Mouse (Mus musculus) embryonic fibroblast, embryonic 13.5 days (primary cell): Measurements from ENCODE around the gene Snph. TPM values are rescaled to one million over a fixed set of nuclear protein-coding genes. Genes with fewer than 3 reads are reported as not detected.

Experiments used
- H3K27ac ChIP-seq: 2 replicates; pipeline ENCODE4 v1.5.1; 2012; ENCODE audit warnings: low read length, control low read depth, inconsistent platforms; ENCODE audit not compliant: insufficient read depth
- H3K4me1 ChIP-seq: 2 replicates; pipeline ENCODE4 v1.6.1; 2011; ENCODE audit warnings: low read length; ENCODE audit not compliant: control insufficient read depth, insufficient read depth
- H3K4me3 ChIP-seq: 2 replicates; pipeline ENCODE4 v1.5.1; 2011; ENCODE audit warnings: mild to moderate bottlenecking, control low read depth, low read length; ENCODE audit not compliant: insufficient read depth
- CTCF ChIP-seq: IDR thresholded peaks from 2 replicates; pipeline ENCODE4 v1.5.1; 2011; ENCODE audit warnings: mild to moderate bottlenecking, control low read depth, low read length, moderate library complexity, borderline replicate concordance; ENCODE audit not compliant: insufficient read depth
- POLR2A ChIP-seq: IDR thresholded peaks from 2 replicates; pipeline ENCODE4 v1.6.1; 2011; ENCODE audit warnings: low read depth, mild to moderate bottlenecking, control low read depth, low read length, moderate library complexity
- polyA plus RNA-seq: library from polyadenylated mRNA; stranded (reverse); fragments of >200 nt; gene quantifications from 2 replicates; pipeline ENCODE4 v1.2.4, GENCODE M21; 2011; ENCODE audit warnings: low read depth; ENCODE audit not compliant: missing spikeins, insufficient read length

Snph gene
- polyA plus RNA-seq, 1 experiment = 0.44 TPM

DNA sequence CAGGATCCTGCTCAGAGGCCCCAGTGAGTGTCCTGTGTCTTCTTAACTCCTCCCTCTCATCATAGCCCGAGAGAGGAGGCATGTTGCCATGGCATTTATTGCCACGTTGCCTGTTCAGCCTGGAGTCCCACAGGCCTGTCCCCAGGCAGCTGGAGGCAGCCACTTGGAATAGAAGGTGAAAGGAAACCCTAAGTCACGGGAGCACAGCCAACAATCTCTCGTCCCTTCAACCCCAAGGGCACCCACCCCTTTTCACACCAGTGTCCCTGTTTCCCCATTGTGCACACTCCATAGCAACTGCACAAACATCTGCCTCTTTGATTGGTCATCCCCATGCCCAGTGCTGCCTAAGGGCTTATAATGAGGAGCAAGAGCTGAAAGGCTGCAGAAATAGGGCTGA is 28.8 kb downstream of the Snph start:
- Histone ChIP-seq H3K27ac (no peak overlapping the region), H3K4me1 (no peaks in the 10 kb centered on the region), H3K4me3 (no peak overlapping the region)
- no peak for TF ChIP-seq POLR2A
- TF ChIP-seq CTCF = no peak

DNA sequence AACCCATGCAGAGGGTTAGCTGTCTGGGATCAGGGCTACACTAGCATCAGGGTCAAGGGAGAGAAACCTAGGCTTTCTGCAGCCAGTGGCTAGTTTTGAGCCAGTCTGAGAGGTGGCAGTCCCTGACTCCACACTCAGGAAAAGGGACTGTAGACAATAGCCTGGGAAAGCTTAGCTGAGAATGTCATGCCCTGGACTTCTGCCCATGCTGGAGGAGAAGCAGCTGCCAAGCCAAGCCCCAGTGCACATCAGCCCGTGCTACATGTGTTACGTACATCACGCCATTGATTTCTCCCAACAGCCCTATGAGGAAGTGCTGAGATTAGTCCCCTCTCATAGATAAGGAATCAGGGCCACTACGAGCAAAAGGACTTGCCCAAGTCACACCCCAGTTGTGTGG is 30.3 kb downstream of the Snph start:
- no peaks in the 10 kb centered on the region for H3K4me1 ChIP-seq
- H3K27ac ChIP-seq = no peak overlapping the region
- no peak overlapping the region for H3K4me3 ChIP-seq
- TF ChIP-seq POLR2A (no peak), CTCF (no peak)

- Histone ChIP-seq H3K4me3 (no peak overlapping the region), H3K4me1 (no peaks in the 10 kb centered on the region), H3K27ac (no peak overlapping the region)
- TF ChIP-seq POLR2A (no peak), CTCF (no peak)
Observed at GRCm38 (mm10) chr2:151598068-151598467, 34.3 kb downstream of the Snph start.

DNA sequence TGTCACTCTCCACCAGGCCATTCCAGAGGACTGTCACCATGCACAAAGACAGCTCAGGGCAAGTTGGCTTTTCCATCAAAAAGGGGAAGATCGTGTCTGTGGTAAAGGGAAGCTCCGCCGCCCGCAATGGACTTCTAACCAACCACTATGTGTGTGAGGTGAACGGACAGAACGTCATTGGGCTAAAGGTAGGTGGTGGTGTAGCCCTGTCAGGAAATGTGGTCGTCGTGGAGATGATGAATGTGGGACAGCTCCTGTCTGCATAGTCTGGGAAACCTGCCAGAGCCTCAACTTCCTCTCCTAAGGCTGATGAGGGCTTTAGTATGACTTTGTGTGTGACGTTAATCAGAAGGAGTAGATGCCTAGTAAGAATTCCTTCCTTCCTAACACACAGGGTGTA is 45.1 kb downstream of the Snph start:
- Histone ChIP-seq H3K27ac (no peak overlapping the region), H3K4me1 (no peaks in the 10 kb centered on the region), H3K4me3 (no peak overlapping the region)
- TF ChIP-seq POLR2A (no peak), CTCF (no peak)

- TF ChIP-seq CTCF (no peak), POLR2A (no peak)
- Histone ChIP-seq H3K27ac (no peak overlapping the region), H3K4me1 (no peaks in the 10 kb centered on the region), H3K4me3 (no peak overlapping the region)
Observed at GRCm38 (mm10) chr2:151586807-151587206, 45.6 kb downstream of the Snph start.

DNA sequence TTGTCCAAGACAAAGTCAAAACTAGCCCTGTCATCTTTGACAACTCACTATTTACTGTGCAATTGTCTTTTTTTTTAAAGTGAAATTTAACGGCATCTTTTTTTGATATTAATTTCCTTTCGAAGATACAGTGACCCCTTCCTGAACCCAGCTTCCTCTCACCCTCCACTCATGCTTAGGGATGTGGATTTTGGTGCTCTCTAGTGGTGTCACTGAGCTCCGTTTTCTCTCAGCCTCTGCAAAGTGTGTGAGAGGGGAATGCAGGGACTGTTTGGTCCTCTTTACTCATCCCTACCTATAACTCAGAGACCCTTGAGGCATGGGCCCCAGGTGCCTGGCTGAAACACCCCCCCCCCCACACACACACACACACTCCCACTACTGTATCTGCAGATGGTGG is 46.5 kb downstream of the Snph start:
- TF ChIP-seq POLR2A (no peak), CTCF (no peak)

GRCm38 (mm10) chr2:151580945-151581344 is 51.4 kb downstream of the Snph start:
- TF ChIP-seq POLR2A (no peak), CTCF (no peak)
- Histone ChIP-seq H3K27ac (no peak overlapping the region), H3K4me3 (no peak overlapping the region), H3K4me1 (no peaks in the 10 kb centered on the region)

More for the DNA sequence above, 46.5 kb downstream of the Snph start:
- no peak overlapping the region for H3K27ac ChIP-seq
- no peak overlapping the region for H3K4me3 ChIP-seq
- no peaks in the 10 kb centered on the region for H3K4me1 ChIP-seq

DNA sequence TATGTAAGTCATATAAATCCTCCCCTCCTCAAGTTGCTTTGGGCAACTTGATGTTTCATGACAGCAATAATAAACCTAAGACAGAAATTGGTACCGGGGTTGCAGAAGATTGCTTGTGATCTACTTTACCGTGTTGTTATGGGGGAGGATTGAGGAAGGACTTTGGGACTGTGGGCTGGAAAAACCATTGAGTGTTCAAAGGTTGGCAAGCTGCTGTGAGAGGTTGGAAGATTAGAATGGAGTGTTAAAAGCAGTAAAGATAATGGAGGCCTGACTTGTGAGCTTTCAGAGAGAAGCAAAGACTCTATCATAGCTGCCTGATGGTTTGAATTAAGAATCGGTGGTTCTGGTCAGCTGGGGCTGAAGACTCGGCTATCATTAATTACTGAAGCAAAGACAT is 53.2 kb downstream of the Snph start:
- Histone ChIP-seq H3K27ac (no peak overlapping the region), H3K4me3 (no peak overlapping the region), H3K4me1 (peaks cover 3% of the 10 kb centered on the region; the same call in 1 of the 2 replicates)
- TF ChIP-seq CTCF (no peak), POLR2A (no peak)

GRCm38 (mm10) chr2:151575699-151576389 is 56.5 kb downstream of the Snph start:
- peaks cover 6% of the 10 kb centered on the region for H3K4me1 ChIP-seq
- H3K27ac ChIP-seq = peak overlapping the region; percentile 32; the same call in 1 of the 2 replicates
- peak overlapping the region; percentile 6 for H3K4me3 ChIP-seq
- TF ChIP-seq CTCF (no peak), POLR2A (peak; percentile 69)

DNA sequence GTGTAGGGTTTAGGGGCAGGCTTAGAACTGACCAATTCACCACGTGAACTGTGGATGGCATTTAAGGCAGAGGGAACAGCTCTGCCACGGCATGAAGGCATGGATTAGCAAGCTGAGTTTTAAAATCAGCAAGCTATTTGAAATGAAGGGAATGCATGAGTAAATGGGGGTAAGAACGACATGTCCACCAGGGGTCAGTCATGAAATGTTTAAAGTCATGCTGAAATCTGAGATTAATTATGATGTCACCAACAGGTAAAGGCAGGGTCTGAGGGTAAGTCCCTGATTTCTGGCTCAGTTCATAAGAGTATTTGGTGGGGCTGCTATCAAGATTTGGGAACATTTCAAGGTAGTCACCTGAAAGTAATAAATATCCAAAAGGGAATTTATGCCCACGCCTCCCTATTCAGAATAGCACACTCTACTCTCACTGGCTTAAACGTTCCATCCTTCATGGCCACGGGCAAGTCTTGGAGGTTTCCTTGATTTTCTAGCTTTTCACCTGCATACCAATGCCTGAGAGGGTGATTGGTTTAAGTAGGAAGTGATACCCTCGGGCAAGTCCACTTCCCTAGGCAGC is 57.2 kb downstream of the Snph start:
- Histone ChIP-seq H3K4me1 (peaks cover 6% of the 10 kb centered on the region), H3K27ac (peak overlapping the region; percentile 32; the same call in 1 of the 2 replicates), H3K4me3 (peak overlapping the region; percentile 6; the same call in 1 of the 2 replicates)
- TF ChIP-seq POLR2A (peak; percentile 17; the same call in 1 of the 2 replicates), CTCF (no peak)
